Mouse (Mus musculus) cerebellum, postnatal 25 days (tissue): ENCODE data around the gene Tec.

Experiments used
- DNase-seq, 2 experiments: peaks; one replicate each; pipeline ENCODE4 v3.0.0; 2021; ENCODE audit warnings: mixed read lengths in 2 of 2

Gene Tec

DNA sequence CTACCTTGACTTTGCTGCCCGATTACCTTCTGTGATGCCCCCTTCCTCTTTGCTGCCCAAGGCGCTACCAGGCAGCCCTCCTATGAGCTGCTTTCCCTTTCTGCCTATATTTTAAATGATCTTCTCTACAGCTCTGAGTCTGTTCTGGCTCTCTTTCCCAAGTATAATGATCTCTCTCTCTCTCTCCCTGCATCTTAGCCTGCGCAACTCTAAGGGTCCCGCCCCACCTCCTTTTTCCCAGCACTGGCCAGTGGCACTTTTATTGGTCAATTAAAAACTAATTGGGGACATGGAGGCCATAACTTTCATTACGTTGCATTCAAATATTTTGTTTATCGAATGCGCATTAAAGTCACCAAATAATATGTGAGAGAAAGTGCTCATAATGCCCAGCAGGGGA is 20.0 kb upstream of the Tec start:
- DNase-seq: no peak

DNA sequence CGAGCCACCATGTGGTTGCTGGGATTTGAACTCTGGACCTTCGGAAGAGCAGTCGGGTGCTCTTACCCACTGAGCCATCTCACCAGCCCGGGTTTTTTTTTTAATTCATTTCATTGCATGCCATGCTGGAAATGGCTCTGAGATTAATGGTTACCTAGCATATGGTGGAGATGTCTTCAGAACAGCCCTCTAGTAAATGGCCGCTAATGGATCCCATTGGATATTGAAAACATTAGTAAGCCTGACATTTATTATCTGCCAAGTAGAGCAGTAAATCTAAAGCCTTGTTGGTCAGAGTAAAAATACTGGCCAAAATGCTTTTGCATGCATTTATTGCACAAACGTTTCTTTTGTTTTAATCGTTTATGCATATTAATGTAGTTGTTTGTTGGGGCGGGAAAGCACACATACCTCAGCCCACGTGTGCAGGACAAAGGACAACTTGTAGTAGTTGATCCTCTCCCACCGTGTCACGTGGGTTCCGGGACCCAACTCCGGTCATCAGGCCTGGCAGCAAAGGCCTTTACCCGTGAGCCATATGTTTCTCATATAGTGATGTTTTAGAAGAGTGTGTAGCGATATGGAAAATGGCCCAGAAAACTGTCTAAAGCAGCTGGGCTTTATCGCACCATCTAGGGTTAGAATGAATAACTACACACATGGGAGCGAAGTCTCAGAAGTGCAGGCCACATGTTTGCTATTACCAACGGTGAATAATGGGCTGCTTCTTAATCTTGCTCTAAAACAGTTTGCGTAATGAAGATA is 18.4 kb upstream of the Tec start:
- no peak for DNase-seq

DNA sequence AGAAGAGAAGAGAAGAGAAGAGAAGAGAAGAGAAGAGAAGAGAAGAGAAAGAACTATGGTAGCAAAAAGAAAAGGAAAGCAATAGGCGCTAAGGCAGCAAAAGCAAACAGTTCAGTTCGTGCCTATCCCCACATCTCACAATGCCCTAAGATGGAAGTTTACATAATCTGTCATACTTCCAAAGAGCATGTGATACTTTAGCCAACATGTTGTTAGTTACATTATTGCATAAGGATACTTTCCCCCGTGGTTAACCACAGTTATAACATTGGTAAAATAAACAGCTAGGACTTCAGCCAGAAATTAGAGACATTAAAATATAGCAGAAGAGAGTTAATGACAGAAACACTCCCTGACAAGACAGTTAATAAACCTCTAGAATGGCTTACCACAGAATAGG is 15.4 kb upstream of the Tec start:
- no peak for DNase-seq

DNA sequence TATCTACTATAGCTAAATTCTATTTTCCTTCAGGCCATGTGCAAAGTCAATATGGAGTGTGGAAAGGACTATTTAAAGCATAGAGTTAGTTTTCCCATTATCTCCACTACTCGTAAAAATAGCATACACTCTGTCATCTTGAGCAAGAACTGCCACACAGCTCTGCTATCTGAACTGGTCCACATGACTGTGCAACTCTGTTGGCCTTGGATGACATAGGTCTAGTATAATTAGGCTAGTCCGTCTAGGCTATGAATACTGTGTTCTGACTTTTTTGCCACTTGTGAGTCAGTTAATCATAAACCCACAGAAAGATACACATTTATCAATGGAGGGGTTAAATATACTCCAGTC is 14.1 kb upstream of the Tec start:
- no peak for DNase-seq

DNA sequence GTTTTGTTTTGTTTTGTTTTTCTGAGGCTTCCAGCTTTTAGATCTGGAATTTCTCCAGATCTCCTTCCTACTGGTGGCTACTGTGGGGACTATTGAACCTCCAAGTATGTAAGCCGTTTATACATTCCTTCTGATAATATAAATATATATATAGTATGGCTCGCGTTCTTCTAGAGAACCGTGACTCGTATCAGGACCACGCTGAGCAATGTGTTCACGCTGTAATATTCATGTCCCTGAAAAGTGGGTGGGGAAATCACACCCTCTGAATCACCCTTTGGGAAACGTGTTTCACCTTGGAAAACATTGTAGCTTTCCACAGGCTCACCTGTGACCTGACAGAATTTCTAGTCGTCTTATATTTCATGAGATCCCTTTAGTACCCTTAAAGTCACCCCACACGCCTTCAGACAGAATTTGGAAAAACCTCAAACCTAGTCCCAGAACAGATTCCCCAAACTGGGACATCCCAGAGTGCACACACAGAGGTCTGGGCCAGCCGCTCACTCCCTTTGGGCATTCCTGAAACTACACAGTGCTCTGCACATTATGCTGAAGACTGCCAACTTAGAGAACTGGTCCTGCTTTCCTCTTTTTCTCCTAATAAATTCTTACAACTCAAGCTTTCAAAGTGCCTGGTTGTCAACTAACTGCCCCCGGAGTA is 13.6 kb upstream of the Tec start:
- DNase-seq: no peak

DNA sequence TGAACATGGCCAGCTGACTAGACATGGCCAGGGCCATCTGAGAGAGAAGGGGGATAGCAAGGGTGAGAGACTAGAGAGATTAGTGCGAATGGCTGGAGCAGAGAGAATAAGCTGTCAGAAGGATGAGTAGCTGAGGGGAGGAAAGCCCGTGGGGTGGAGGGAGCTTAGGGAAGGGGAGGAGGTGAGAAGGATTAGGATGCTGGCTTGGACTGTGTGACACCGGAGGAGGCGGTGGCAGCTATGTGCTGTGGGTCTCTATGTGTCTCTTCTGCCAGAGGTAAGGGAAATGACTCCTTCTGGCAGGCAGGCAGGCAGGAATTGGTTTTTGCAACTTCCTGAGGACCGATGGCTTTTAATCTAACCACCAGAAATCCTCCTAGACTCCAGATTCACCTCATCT is 11.5 kb upstream of the Tec start:
- no peak for DNase-seq

DNA sequence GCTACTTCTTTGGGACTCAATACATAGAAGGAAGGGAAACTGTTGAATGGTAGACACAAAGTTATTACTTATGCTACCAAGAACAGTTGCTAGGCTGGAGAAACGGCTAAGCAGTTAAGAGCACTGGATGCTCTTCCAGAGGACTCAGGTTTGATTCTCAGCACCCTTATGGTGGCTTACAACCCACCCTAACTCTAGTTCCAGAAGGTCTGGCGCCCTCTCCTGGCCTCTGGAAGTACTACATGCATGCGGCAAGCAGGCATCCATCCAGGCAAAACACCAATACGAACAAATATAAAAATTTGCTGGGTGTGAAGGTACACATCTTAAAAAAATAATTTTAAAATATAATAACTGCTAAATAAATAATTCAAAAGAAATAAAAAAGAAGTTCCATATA is 2.8 kb upstream of the Tec start:
- no peak for DNase-seq

DNA sequence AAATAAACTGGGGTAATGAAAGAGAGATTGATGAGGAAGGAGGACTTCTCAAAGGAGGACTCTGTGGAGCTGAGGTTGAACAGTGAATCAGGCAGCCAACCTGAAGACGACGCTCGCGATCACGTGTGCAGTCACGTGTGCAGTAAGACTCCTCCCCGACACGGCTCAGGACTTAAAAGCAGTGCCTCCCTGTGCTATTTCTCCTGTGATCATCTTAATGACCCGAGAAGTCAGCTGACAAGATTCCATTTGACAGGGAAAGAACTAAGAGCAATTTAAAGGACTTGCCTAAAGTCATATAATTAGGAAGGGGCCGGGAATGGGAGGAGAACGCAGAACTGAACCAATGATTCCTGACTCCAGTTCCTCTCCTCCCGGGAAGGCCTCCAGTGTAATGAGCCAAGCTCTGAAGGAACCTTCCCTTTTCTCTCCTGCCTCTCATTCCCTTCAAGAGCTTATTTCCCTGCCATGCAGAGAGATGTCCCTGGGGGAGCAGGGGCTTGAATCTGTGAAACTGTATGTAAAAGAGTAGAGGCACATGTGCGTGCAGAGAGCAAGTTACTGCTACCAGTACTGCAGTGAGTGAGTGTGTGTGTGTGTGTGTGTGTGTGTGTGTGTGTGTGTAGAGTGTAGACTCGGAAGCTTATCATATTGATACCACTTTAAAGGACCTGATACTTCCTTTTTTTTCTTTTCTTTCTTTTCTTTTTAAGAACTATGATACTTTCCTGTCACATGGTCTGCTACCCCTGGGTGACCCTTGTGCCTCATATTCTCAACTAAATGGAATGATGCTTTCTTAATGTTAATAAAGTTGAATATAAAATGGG is 1.7 kb upstream of the Tec start:
- DNase-seq: no peak

DNA sequence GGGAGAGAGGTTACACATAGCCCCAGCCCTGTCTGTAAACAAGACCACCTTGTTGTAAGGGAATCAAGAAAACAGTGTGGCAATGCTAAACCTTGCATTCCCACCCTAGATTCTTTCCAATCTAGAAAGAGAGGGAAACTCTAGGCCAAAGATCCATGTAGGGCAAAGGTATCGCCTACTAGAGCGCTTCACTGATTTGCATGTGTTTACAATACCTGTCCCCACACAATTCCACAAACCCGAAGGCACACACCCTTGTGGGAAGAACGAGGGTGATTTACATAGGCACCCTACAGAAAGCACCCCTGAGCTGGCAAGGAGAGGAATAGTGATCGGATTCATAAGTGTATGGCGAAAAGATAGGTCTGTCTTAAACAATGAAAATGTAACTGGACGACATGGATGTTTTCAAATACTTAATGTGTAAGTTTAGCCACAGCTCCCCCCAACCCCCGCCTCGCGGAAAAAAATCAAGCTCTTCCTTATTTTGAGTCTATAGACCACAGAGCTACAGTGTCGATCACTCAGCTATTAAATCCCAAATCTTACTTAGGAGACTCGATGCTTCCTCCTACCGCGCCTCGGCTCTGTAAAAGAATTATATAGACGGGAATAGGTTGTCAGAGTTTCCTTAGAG is 1.1 kb downstream of the Tec start:
- DNase-seq: no peak

DNA sequence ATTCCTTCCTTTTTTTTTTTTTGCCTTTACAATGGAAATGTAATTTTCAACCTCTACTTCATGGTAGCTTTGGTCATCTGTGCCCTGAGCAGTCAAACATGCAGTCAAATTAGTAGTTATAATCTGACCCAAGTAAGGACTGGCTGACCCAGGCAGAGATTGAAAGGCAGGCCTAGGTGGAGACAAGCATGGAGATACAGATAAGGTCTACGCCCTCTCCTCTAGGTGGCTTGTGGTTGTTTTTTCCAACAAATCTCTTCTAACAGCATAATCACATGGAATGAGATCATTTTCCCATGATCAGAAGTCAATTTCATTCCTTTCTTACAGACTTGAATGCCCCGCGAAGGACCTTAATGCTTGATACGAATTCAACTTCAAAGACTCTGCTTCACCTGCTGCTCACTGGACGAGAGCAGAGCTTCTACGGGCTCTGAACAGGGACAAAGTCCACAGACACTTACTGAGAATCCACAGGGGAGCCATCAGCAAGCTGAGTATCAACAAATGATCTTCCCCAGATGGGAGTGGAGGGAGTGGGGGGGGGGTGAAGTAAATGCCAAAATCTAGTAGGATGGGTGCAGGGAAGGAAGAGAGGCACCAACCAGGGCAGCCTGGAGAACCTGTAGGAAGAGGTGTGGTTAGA is 1.9 kb downstream of the Tec start:
- no peak for DNase-seq

DNA sequence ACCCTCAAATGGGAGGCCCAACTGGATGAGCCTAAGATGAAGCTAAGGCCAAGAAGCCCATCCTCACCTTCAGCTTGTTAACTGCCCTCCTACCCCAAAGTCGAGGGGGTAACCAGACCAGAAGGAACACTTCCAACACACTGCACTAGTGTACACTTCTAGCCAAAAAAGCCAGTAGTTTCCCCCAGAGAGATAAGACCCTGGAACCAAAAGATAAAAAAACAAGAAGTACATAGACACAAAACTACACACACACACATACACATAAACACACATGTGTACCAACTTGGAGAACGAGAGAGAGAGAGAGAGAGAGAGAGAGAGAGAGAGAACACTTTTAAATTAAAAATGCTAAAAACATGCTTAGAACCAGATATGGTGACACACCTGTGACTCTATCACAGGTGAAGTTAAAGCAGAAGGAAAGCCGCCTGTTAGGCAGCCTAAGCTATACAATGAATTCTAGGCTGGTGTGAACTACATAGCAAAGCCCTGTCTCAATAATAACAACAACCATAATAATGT is 3.6 kb downstream of the Tec start:
- DNase-seq: no peak

DNA sequence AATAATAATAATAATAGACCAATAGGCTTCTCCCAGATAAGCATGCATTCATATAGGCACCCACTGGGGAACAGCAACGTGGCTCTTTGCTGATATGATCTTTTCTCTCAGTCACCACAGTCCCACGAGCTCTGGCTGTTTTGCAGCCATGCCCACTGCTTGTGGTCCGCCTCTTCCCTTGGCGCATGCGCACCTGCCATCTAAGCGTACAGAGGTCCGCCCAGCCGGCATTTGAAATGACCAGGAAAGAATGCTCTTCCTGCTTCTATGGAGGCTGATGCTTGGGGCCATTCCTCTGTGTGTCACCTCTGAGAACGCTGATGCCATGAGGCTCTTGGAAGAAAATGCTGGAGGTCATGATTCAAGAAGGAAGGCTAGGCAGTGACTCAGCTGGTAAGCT is 5.1 kb downstream of the Tec start:
- no peak for DNase-seq

DNA sequence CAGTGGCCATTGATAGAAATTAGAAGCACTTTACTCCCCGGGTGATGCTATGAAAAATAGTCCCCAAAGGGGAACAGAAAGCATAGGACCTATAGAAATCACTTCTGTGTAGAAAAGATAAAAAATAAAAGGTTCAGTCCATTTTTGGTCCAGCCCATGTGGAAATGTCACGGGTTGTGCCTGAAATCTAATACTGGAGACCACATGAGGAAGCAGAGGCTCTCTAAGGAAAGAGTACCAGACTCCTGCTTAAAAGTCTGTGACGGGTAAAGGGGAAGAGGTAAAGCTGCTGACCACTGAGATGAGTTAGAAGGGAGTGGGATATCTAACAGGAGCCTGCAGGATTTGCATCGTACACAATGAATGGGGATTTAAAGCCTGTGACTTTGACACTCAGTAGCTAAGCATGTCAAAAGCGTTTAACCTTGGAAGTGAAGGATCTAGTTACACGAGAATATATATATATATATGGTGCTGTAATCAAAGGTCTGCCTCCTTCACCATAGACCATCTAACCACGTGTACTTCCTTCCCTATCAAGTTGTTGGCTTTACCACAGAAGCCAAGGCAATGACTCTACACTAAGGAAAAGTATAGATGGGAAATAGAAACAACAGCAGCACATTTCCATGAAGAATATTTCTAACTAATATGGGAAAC is 6.4 kb downstream of the Tec start:
- no peak for DNase-seq

DNA sequence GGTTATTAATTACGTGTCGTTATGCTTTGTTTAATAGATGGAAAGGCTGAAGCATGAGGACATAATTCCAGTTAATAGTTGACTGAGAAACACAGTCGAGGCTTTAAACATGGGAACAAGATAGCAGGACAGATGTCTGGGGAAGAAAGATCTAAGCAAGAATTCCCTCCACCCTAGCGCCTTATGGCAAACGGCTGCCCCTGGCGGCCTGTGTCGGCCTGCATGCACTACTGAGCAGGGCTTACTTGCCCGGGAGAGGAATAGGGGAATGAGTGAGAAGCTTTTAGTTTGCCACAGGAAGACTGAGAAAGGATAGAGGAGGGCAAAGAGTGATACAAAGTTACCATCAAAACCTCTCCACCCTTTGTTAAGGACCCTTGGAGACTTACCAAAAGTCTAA is 7.4 kb downstream of the Tec start:
- DNase-seq: no peak

DNA sequence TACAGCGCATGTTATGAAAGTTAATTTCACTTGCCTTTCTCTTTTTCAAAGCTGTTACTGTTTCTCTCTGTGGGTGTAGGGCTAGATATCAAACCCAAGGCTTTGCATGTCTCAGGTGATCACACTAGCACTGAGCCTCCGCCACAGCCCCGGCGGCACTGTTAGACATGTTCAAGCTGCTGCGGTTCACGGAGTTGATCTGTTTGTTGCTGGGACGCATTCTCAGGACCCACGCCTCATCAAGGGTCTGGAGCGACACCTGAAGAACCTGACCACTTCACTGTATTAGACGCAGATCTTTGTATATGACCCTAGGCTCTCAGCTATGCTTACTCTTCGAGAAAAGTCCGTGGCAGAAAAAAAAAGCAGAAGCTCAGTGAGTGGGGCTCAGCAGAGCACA is 10.0 kb downstream of the Tec start:
- DNase-seq: no peak

DNA sequence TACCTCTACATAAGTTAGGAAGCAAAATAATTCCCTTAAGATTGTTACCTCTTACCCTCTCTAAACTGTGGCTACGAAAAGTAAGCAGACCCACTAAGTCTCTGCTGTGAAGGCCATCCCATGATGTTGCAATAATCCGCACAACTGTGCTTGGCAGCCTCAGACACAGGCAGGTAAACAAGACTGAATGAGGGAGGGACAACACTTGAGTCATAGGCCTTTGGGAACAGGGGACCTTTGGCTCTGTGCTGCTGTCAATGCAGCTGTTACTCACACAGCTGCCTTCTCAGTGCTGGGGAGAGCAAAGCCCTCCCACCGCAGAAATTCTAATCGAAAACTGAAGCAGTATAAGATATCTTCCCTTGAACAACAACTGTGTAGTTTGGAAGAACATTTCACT is 10.5 kb downstream of the Tec start:
- no peak for DNase-seq

DNA sequence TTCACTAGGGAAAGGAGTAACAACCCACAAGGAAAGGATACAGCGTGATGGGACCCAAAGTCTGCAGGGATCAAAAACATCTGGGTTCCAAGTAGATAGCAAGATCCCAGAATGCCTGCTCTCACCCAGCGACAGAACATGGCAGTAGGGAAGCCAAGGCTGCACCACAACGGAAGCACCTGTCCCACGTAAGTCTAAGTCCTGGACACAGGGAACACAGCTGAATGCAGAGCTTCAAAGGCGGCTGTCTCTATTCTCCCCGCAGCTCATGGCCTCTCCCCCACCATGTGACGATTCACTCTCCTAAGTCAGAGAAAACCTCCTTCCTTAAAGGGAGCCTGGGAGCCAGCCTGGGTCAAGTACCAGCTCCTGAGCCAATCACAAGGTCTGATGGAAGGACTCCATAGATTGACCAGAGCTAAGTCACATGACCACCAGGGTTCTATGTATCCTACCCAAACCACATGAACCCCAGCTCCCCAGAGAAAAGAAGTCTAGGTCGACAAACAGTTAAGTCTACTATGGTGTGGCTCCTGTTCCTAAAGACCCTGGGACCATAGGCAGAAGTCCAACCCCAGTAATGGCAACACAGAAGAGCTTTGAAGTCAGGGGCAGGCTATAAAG is 11.9 kb downstream of the Tec start:
- no peak for DNase-seq

DNA sequence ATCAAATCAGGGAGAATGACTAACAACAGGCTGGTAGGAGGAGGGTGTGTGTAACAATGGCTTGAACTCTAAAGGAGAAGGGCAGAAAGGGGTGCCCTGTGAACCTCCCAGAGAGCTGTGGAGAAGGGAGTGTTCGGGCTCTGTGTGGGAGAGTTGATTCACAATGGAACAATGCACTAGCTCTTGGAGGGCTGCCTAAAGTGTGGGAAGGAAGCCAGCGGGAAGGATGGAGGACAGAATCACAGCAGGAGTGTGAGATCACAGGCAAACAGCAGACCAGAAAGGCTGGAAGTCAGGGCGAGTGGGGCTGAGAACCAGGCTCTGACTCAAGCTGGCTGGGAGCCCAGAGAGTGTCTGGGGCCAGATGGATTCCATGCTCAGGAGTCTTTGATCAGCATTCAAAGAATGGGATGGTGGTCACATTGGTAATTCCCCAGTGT is 12.6 kb downstream of the Tec start:
- DNase-seq: peak; percentile 97 to 98

DNA sequence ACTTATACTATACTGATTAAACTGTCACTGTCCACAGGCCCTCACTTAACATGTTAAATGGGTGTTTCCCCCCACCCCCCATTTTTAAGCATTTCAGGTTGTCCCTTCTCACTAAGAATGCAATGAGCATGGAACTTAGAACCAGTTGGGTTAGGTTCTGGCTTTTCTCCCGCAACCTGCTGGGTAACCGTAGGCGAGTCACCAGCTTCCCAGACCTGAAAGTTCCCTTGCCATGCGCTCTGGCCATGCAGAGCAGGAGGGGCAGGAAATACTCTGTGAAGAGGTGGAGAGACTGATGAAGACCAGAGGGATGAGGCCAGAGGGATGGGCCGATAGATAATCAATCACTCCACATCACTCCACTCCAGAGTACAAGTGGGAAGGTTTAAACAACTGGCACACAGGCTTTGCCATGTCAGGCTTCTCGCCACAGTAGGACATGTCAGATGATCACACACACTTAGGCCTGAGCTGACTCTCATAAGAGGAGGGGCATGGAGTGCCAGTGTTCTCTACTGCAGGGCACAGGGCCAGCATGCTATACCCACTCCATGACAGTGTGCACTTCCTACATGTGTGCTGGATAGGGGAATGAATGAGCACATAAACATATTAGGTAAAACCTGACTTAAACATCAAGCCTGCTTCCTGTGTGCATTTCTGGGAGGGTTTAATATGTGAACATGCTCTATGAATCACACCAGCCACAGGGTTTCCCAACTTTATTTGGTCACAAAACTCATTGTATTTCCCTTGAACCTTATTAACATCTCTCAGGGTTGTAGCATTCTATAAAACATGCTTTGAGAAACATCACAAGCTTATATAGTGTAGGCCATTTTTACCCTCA is 13.9 kb downstream of the Tec start:
- DNase-seq: peak; percentile 69 to 80

DNA sequence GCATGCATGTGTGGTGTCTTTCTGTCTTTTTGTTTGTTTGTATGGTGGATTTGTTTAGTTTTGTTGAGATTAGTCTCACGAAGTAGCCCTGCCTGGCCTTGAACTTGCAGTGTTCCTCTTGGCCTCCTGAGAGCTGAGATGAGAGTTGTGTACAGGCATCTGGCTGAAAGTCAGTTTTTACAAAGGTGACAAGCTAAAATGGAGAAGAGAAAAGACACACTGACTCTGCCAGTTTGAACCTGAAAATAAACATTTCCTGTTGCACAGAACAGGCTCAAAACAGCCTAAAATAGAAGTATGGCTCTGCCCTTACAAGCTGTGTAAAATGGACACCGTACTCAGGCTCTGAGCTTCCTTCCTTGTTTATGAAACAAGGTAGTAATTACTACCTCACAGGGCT is 14.9 kb downstream of the Tec start:
- DNase-seq: no peak
